Mouse (Mus musculus): ENCODE data around the gene Adgra1.

Gene Adgra1

GRCm38 (mm10) chr7:139905661-139906060 is 71.7 kb downstream of the Adgra1 start:
- no peak for DNase-seq (ENCODE audit: low spot score in 2 of 2)

- no peak for DNase-seq (ENCODE audit: low spot score in 2 of 2)
Measured at GRCm38 (mm10) chr7:139908176-139908575, 74.2 kb downstream of the Adgra1 start.

DNA sequence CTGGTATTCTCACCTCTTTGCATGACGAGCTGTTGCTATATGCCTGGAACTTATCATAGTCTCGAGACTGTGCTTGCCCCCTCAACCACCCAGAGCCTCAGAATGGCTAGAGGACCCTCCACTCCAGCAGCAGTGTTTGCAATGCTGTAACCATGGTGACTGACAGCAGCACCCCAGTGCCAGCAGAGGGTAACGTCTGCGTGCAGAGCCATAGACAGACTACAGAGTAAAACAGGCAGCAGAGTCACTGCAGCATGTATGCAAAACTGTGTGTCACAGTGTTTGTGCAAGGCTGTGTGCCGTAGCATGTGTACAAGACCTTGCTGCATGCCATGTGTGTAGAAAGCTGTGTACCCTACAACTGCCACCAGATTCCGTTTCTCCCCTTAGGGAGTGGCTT is 75.5 kb downstream of the Adgra1 start:
- no peak for DNase-seq (ENCODE audit: low spot score in 2 of 2)

GRCm38 (mm10) chr7:139910204-139910835 is 76.3 kb downstream of the Adgra1 start:
- no peak for DNase-seq (ENCODE audit: low spot score in 2 of 2)

DNA sequence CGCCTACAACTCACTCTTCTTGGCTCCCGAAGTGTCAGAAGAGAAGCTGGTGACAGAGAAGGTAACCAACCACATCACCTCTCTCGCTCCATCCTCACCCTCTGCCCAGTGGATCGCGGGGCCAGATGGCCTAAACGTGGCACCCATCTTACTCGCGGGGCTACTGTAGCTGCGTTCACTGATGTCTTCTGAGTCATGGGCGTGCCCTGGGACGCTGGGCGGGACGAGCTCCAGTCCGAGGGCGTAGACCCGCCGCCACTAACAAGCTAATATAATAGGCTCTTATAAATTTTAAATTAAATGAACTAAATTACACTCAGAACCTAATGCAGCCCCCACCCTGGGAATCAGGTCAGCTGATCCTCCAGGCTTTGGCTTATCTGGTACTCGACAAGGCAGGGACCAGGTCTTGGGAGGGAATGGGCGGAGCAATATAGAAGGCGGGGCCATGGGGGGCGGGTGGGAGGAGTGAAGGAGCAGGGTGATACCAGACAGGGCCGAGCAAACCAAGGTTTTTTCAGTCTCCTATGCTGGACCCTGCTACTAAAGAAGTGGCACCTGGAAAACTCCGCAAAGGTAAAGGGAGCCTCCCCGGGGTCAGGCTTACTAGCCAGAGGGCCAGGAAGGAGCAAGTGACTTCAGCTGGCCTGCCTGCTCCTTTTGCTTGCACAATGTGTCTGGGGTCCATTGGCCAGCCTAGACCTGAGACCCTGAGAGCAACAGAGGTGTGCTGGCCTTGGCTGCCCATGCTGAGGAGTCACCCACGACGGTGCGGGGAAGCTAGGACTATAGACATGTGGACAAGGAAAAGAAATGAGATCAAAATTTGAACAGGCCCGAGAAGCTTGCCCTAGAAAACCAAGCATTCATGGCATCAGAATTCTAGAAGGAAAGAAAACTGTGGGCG is 80.4 kb downstream of the Adgra1 start:
- DNase-seq (ENCODE audit: low spot score in 2 of 2) = no peak

DNA sequence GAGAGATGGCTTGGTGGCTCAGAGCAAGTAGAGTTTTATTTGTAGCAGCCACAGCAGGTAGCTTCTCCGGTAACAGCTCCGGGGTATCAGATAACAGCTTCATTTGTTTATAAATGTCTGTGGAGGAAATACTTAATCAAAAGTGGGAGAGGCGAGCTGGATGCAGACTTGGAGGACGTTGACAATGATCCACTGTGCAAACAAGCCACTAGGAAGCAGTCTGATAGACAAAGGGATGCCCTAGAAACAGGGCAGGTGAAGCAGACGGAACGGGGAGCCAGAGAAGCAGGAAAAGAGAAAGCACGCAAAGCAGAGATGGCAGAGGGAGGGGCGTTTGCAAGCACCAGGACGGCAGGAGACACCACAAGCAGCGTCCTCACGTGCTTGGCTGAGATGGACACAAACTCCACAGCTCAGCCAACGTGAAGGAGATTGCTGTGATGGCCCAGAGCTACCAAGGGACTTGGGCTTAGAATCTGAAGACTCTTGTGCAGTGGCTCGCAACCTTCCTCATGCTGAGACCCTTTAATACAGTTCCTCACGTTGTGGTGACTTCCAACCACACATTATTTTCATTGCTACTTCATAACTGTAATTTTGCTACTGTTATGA is 81.8 kb downstream of the Adgra1 start:
- DNase-seq (ENCODE audit: low spot score in 2 of 2) = no peak

DNA sequence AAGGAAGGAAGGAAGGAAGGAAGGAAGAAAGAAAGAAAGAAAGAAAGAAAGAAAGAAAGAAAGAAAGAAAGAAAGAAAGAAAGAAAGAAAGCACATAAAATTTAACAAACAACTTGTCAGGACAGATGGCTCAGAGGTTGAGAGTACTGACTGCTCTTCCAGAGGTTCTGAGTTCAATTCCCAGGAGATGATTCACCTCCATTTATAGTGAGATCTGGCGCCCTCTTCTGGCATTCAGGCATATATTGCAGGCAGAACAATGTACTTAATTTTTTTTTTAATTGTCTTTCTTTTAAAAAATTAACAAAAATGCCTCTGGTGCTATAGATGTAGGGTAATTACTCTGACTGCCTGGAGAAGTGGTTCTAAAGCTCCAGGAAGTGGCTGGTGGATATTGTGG is 82.4 kb downstream of the Adgra1 start:
- no peak for DNase-seq (ENCODE audit: low spot score in 2 of 2)

- no peak for DNase-seq (ENCODE audit: low spot score in 2 of 2)
Measured at GRCm38 (mm10) chr7:139918262-139918661, 84.3 kb downstream of the Adgra1 start.
